Mouse (Mus musculus) intestine, embryonic 16.5 days (tissue): ENCODE data around the gene Pip4k2a. TPM values are rescaled to one million over a fixed set of nuclear protein-coding genes. Genes with fewer than 3 reads are reported as not detected.

Source experiments
- ATAC-seq: fragments of 200-750 bp; cut with Nextera tagmentation; 2 replicates; pipeline ENCODE4 v1.8.0; 2017; ENCODE audit warnings: moderate TSS enrichment, moderate library complexity
- H3K27ac ChIP-seq: fragments of 300-500 bp; sonication (generic); 2 replicates; pipeline ENCODE4 v1.5.1; 2014; ENCODE audit warnings: mild to moderate bottlenecking, low read length
- H3K27me3 ChIP-seq: fragments of 300-500 bp; sonication (generic); replicated peaks from 2 replicates; pipeline ENCODE4 v1.6.1; 2014; ENCODE audit warnings: low read length, control low read depth, mixed read lengths; ENCODE audit not compliant: control insufficient read depth, insufficient read depth
- H3K36me3 ChIP-seq: fragments of 300-500 bp; sonication (generic); 2 replicates; pipeline ENCODE4 v1.6.1; 2014; ENCODE audit warnings: low read length, control low read depth; ENCODE audit not compliant: control insufficient read depth, insufficient read depth
- H3K4me1 ChIP-seq: fragments of 300-500 bp; sonication (generic); 2 replicates; pipeline ENCODE4 v1.6.1; 2014; ENCODE audit warnings: low read length, control low read depth, mixed read lengths; ENCODE audit not compliant: control insufficient read depth, insufficient read depth
- H3K4me2 ChIP-seq: fragments of 300-500 bp; sonication (generic); 2 replicates; pipeline ENCODE4 v1.6.1; 2014; ENCODE audit warnings: low read depth, low read length, control low read depth
- H3K4me3 ChIP-seq: fragments of 300-500 bp; sonication (generic); 2 replicates; pipeline ENCODE4 v1.5.1; 2014; ENCODE audit warnings: mild to moderate bottlenecking, low read length
- H3K9ac ChIP-seq: fragments of 300-500 bp; sonication (generic); 2 replicates; pipeline ENCODE4 v1.6.1; 2014; ENCODE audit warnings: low read depth, low read length
- H3K9me3 ChIP-seq: fragments of 300-500 bp; sonication (generic); 2 replicates; pipeline ENCODE4 v1.6.1; 2016; ENCODE audit warnings: low read length, control low read depth; ENCODE audit not compliant: control insufficient read depth
- WGBS: fragments of 180-500 bp; shearing (Covaris S2); extraction: QIAGEN DNeasy Blood & Tissue Kit; methylation state at CpG from one replicate; pipeline ENCODE4 v1.1.7; 2014; 5-methylcytosine and 5-hydroxymethylcytosine counted together
- polyA plus RNA-seq: library from polyadenylated mRNA; unstranded; fragments of >200 nt; fragmentation: Nextera tagmentation; extraction: Ambion mirVana; gene quantifications from 2 replicates; pipeline ENCODE4 v1.2.1, GENCODE M21; 2015

The Pip4k2a gene
- polyA plus RNA-seq, 1 experiment from 2014 or later: 7.6 TPM

DNA sequence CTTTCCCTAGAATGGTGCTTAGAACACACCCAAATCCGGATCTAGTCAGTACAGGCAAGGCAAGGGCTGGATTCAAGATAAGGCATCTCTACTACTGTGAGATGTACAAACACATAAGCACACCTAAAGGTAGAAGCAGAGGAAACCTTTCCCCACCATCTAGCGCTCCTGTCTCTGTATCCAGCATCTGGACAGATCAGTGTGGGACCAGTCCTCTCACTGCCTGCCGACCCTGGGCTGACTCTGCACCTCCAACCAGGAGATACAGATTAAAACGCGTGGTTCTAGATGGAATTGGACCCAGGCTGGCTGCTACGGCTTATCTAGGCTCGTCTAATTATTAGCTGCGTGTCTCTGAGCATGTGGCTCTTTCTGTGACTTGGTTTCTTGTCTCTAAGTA, 142.7 kb downstream of the Pip4k2a start:
- no peak overlapping the region for H3K4me3 ChIP-seq
- no peaks in the 10 kb centered on the region for H3K9me3 ChIP-seq
- no peak overlapping the region for H3K4me2 ChIP-seq
- WGBS: 47% methylated on average over 8 of the region's 8 CpGs
- no peak overlapping the region for H3K9ac ChIP-seq
- no peak for ATAC-seq
- no peaks in the 10 kb centered on the region for H3K36me3 ChIP-seq
- no peaks in the 10 kb centered on the region for H3K4me1 ChIP-seq
- no peaks in the 10 kb centered on the region for H3K27me3 ChIP-seq
- H3K27ac ChIP-seq: no peak overlapping the region

DNA sequence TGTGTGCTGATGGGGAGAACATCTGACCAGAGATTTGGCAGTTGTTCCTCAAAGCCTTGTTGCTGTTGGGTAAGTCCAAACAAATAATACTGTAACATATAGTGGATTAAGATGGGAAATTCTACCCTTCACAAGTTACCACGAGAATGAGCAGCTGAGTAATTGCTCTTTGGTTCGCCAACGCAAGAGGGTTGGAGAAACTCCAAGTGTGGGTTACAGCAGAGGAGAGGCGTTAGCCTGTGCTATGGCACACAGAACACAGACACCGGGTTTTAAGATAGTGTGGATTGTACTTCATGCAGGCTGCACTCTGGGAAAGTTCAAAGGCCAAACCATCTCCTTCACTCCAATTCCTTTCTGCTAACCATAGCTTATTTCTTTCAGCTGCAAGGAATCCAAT, 144.6 kb downstream of the Pip4k2a start:
- Histone ChIP-seq H3K27me3 (no peaks in the 10 kb centered on the region), H3K36me3 (no peaks in the 10 kb centered on the region), H3K9ac (no peak overlapping the region), H3K27ac (no peak overlapping the region), H3K4me1 (no peaks in the 10 kb centered on the region), H3K4me2 (no peak overlapping the region), H3K9me3 (no peaks in the 10 kb centered on the region), H3K4me3 (no peak overlapping the region)
- ATAC-seq: no peak
- 84% methylated on average over 5 of the region's 5 CpGs for WGBS

DNA sequence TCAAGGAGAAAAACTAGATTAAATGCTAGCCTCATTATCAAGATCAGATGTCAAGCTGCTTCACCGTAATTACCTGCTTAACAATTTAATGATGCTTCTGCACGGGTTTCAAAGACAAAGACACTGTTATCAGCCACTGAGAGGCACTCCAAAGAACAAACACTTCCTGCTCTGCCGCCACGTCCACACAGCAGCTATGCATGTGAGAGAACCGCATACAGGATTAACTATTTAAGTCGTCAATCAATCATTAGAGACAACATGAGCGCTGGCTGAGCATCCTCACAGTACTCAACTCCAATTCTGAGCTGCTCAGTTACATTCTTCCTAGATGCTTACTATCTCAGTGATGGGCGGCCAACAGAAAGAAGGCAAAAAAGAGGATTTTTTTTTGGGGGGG, 147.3 kb downstream of the Pip4k2a start:
- no peak overlapping the region for H3K4me3 ChIP-seq
- 53% methylated on average over 8 of the region's 8 CpGs for WGBS
- H3K4me2 ChIP-seq: no peak overlapping the region

DNA sequence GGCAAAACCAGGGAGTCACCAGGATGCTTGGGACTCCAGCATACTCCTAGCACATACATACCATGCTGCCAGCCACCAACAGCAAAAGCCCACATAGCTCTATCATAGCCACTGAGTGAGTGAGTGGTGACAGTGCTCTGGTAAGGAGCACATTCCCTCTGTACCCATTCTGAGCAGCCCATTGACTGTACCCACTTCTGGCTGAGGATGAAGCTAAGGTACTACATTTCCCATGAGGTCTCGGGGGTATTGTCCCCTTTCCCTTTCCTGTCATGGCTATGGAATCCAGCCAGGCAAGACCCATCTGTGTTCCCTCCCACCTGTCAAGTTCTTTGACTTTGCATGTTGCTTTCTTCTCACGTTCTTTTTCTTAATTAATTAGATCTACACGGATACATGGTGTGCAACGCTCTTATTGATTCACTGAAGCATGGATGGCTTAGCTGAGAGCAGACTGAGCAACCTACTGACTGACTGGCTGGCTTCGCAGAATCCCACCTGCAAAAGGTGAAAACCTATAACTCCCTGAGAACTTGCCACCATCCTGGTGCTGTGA, 149.8 kb downstream of the Pip4k2a start:
- Histone ChIP-seq H3K4me3 (no peak overlapping the region), H3K27ac (no peak overlapping the region), H3K27me3 (no peaks in the 10 kb centered on the region), H3K9ac (no peak overlapping the region), H3K36me3 (no peaks in the 10 kb centered on the region), H3K4me2 (no peak overlapping the region), H3K9me3 (no peaks in the 10 kb centered on the region), H3K4me1 (no peaks in the 10 kb centered on the region)
- WGBS: 88% methylated on average over 5 of the region's 5 CpGs
- no peak for ATAC-seq

More for the DNA sequence above, 147.3 kb downstream of the Pip4k2a start:
- ATAC-seq: no peak
- Histone ChIP-seq H3K36me3 (no peaks in the 10 kb centered on the region), H3K4me1 (no peaks in the 10 kb centered on the region), H3K27ac (no peak overlapping the region), H3K9ac (no peak overlapping the region), H3K27me3 (no peaks in the 10 kb centered on the region), H3K9me3 (no peaks in the 10 kb centered on the region)

DNA sequence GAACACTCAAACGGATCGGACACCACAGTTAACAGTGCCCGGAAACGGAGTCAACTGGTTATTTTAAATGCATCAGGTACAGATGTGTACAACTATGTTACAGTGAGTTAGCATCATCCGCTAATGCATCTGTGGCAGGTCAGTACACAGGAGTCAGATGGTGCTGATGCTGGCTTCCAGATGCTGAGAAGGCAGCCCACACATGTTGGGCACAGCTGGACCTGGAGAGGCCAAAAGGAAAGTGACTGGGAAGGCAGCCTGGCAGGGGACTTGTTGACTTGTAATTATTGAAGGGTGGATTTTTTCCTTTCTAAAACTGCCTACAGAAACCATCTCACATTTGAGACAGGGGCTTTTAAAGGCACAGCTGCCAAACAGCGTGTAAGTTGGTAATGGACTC, 155.4 kb downstream of the Pip4k2a start:
- no peak for ATAC-seq
- WGBS: 88% methylated on average over 6 of the region's 6 CpGs

DNA sequence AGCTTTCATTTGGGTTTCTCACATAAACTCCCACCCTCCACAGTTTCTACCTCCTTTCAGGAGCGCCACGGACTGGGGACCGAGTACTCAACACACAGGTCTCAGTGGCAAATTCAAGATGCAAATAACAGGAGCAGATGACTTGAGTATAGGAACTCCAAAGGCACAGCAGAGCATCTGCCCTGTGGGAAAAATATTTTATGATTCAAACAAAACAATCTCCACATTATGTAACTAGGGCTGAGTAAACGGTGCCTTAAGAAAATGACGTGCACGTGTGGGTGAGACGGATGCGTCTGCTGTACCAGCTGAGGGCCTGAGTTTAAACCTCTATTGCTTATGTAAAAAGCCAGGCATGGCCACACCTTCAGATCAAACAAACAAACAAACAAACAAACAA, 156.9 kb downstream of the Pip4k2a start:
- H3K4me2 ChIP-seq: no peak overlapping the region
- no peak for ATAC-seq
- H3K27me3 ChIP-seq: no peaks in the 10 kb centered on the region
- 84% methylated on average over 8 of the region's 8 CpGs for WGBS
- H3K9me3 ChIP-seq: no peaks in the 10 kb centered on the region
- no peaks in the 10 kb centered on the region for H3K4me1 ChIP-seq
- no peak overlapping the region for H3K9ac ChIP-seq
- no peak overlapping the region for H3K4me3 ChIP-seq
- no peaks in the 10 kb centered on the region for H3K36me3 ChIP-seq
- H3K27ac ChIP-seq: no peak overlapping the region

More for the DNA sequence above, 155.4 kb downstream of the Pip4k2a start:
- Histone ChIP-seq H3K36me3 (no peaks in the 10 kb centered on the region), H3K9me3 (no peaks in the 10 kb centered on the region), H3K4me1 (no peaks in the 10 kb centered on the region), H3K27me3 (no peaks in the 10 kb centered on the region), H3K4me3 (no peak overlapping the region), H3K9ac (no peak overlapping the region), H3K4me2 (no peak overlapping the region), H3K27ac (no peak overlapping the region)

DNA sequence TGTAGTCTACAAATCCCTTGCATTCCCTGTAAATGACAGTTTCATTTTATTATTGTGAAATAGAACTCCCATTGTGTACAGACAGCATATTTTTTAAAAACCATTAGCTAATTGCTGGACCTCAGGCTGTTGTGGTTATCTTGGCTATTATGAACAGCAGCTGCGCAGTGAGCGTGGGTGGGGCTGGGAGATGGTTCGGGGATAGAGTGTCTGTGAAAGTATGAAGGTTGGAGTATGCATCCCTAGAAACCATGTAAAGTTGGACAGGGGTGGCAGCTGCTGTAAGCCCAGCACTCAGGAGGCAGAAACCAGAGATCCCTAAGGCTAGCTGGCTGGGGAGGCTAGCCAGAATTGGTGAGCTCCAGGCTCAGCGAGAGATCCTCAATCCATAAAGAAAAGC, 158.4 kb downstream of the Pip4k2a start:
- Histone ChIP-seq H3K4me3 (no peak overlapping the region), H3K27me3 (no peaks in the 10 kb centered on the region), H3K9ac (no peak overlapping the region), H3K36me3 (no peaks in the 10 kb centered on the region), H3K4me1 (no peaks in the 10 kb centered on the region), H3K27ac (no peak overlapping the region), H3K9me3 (no peaks in the 10 kb centered on the region), H3K4me2 (no peak overlapping the region)
- WGBS: 82% methylated on average over 4 of the region's 4 CpGs
- no peak for ATAC-seq

DNA sequence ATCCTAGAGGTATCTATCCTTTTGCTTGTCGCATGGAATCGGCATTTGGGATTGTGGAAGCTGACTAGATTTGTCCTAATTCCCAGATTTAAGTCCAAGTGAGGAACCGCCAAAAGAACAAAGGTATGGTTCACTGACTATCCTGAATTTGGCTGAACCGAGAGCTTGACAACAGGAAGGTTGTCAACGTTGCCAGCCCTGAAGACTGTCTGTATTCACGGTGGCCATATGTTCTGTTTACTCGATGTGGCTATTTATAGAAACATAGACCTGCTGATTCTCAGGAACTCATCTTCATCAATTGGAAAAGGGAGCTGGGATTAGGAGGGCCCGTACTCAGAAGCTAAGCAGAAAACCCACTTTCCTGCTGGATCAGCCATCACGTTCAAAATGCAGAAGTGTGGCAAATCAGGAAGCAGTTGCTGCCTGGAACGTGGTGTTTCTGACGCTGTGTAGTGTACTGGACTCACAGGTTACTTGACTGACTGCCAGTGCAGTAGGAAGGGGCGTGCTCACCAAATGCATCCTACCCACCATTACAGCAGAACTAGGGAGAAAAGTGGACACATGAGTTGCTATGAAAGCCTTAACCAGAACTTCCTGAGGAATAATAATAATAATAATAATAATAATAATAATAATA, 162.5 kb downstream of the Pip4k2a start:
- 84% methylated on average over 12 of the region's 12 CpGs for WGBS
- Histone ChIP-seq H3K9ac (no peak overlapping the region), H3K4me2 (no peak overlapping the region), H3K9me3 (no peaks in the 10 kb centered on the region), H3K36me3 (no peaks in the 10 kb centered on the region), H3K4me3 (no peak overlapping the region), H3K27ac (no peak overlapping the region), H3K4me1 (no peaks in the 10 kb centered on the region), H3K27me3 (no peaks in the 10 kb centered on the region)
- ATAC-seq: no peak

DNA sequence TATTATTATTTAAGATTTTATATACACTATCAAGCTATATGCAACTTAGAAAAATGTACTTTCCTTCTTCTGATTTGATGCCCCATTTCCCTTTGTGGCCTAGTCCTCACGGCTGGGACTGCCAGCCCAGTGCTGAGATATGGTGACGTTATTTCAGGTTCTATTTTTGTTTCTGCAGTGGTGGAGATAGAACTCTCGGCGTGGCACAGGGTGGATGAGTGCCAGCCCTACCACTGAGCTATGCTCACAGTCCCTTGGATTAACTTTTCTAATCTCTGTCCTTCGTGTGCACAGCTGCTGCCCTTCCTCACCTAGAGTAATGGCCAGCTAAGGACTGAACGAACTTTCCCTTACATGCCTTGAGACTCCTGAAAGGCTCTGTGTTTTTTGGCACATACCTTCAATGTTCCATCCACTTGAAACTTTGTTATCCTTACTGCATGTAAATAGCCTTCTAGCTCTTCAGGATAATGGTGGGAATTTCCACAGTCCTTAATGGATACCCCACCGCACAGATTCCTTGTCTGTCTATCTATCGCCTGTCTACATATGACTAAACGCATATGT, 164.8 kb downstream of the Pip4k2a start:
- WGBS: 80% methylated on average over 9 of the region's 9 CpGs
- H3K4me3 ChIP-seq: no peak overlapping the region
- no peaks in the 10 kb centered on the region for H3K9me3 ChIP-seq
- ATAC-seq: no peak
- H3K36me3 ChIP-seq: no peaks in the 10 kb centered on the region
- H3K27me3 ChIP-seq: no peaks in the 10 kb centered on the region
- H3K9ac ChIP-seq: no peak overlapping the region
- H3K27ac ChIP-seq: no peak overlapping the region
- H3K4me1 ChIP-seq: no peaks in the 10 kb centered on the region
- no peak overlapping the region for H3K4me2 ChIP-seq
